Mouse (Mus musculus) heart, postnatal 0 days (tissue): ENCODE data around the gene Cry1.

Source experiments
- CTCF ChIP-seq: IDR thresholded peaks from 2 replicates; pipeline ENCODE4 v1.5.1; 2016; ENCODE audit warnings: antibody characterized with exemption, control low read depth, low read depth
- EP300 ChIP-seq: IDR thresholded peaks from 2 replicates; pipeline ENCODE4 v1.6.1; 2016; ENCODE audit warnings: antibody characterized with exemption, low read depth

DNA sequence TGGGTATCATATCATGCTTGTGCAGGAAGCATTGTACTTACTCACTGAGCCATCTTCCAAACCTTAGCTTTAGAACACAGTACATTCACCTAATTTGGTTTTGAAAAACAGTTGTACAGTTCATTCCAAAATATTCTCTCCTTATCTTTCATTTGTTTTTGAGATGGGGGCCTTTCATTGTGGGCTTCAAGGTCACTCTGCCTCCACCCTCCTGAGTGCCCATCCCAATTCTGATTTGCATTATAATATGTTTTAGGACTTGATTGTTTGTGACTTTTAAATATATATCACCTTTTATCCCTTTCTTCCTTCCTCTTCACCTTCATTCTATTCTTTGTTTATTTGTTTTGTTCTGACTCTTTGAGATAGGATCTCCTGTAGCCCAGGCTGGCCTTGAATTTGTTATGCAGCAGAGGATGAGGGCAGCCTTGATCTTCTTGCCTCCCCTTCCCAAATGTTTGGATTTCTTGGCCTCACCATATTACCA lies 24.3 kb upstream of the Cry1 start:
- no peak for TF ChIP-seq CTCF
- TF ChIP-seq EP300 = no peak
